Mouse (Mus musculus): ENCODE results near the gene Olfr116. TPM values are rescaled to one million over a fixed set of nuclear protein-coding genes. Genes with fewer than 3 reads are reported as not detected.

Gene Olfr116
- not detected for total RNA-seq (2021)

GRCm38 (mm10) chr17:37627009-37627408, at the start of gene Olfr116, which contains the start of gene Olfr115:
Gene Olfr116, minus strand, starts transcription at chr17:37627199.
Gene Olfr115, minus strand, starts transcription at chr17:37627109.
- intact Hi-C loops (cut with DNase I), result no loop called here
- no peak for DNase-seq (ENCODE audit: extremely low spot score in 1 of 2, low spot score in 2 of 2)

DNA sequence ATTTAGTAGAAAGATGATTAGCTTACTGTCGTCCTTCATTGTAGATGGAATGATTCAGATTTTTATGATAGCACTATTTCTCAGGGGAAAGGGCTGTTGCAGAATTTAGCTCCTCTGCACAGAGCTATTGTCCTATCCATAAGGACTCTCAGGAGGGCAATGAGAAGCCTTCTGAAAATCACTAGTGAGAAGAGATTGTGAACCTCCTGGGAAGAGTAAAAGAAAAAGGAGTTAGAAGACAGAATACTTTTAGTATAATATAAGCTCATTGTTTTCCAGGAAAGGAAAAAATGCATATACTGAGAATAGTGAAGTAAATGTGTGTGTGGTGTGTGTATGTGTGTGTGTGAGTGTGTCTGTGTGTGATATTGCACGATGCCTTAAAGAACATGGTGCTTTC, 39.7 kb upstream of the Olfr116 start, which contains the start of gene Olfr118:
Olfr118 (plus strand) TSS at position 301 of the 400 bp plus-strand sequence.
- intact Hi-C loops (cut with DNase I), result no loop called here

DNA sequence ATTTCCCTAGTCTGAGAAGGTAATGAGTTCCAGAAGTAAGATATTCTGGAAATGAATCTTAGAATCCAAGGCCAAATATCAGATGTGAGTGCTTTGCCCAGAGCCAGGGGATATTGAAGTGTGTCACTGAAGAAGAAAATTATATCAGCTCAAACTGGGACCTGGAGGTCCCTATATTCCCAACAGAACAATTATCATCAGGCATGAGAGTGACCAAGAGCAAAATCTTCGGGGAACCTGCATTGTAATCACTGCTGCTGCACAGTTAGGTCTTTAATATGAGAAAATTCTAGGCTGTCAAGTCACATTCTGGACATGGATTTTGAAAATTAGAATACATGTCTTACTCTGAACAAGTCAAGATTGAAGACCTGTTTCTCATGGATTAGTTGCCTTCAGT, 36.7 kb upstream of the Olfr116 start, which contains the start of gene Olfr117:
Olfr117 (minus strand) TSS at position 101 of the 400 bp plus-strand sequence.
- intact Hi-C loops (cut with DNase I), result no loop called here
- DNase-seq (ENCODE audit: extremely low spot score in 1 of 2, low spot score in 2 of 2), result no peak

More for the DNA sequence above, 39.7 kb upstream of the Olfr116 start, which contains the start of gene Olfr118:
- DNase-seq (ENCODE audit: extremely low spot score in 1 of 2, low spot score in 2 of 2), result no peak

- intact Hi-C loops (cut with DNase I), result no loop called here
- no peak for DNase-seq (ENCODE audit: extremely low spot score in 1 of 2, low spot score in 2 of 2)
These were observed 34.4 kb downstream of the Olfr116 start, which contains the start of gene Olfr114 for GRCm38 (mm10) chr17:37592643-37593042. Gene Olfr114, minus strand, starts transcription at chr17:37592743.

DNA sequence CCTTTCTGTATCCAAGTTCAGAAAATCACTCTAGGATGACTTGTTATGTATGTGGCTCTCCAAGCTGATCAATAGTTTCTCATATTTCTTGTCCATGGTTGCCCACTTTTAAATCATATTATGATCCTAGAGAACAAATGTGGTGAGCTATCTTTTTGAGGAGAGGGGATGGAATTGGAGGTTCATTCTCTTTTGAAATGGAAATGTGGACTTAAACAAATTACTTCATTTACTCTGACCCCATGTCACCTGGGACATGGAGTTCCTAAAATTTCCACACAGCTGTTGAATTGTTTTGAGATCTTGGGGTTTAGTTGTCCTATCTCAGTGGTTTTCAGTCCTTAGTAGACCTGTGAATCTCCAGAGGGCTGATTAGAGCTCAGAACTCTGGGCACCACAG, 49.4 kb downstream of the Olfr116 start, which contains the start of gene Olfr113:
Olfr113 (minus strand) TSS at position 101 of the 400 bp plus-strand sequence.
- intact Hi-C loops (cut with DNase I), result no loop called here
- no peak for DNase-seq (ENCODE audit: extremely low spot score in 1 of 2, low spot score in 2 of 2)

Other genes starting within 250 kb of the Olfr116 start
- gene Olfr105-ps, start 248.2 kb downstream of the Olfr116 start, total RNA-seq (2021), result not detected
- gene Olfr106-ps, start 236.8 kb downstream of the Olfr116 start, total RNA-seq (2021), result not detected
- under 1 TPM in 1 of 2 experiments, not detected in 1; 0.11 TPM for gene Olfr107, start 228.0 kb downstream of the Olfr116 start, total RNA-seq (2021)
- gene Olfr108, start 181.7 kb downstream of the Olfr116 start, total RNA-seq (2021), result not detected
- not detected for gene Olfr109, start 168.3 kb downstream of the Olfr116 start, total RNA-seq (2021)
- gene H2-M2, start 143.6 kb downstream of the Olfr116 start, total RNA-seq (2021), result not detected
- gene Olfr110, start 134.7 kb downstream of the Olfr116 start, total RNA-seq (2021), result not detected
- not detected for gene Olfr111, start 119.2 kb downstream of the Olfr116 start, total RNA-seq (2021)
- gene Olfr112, start 57.7 kb downstream of the Olfr116 start, total RNA-seq (2021), result not detected
- gene Olfr113, start 49.5 kb downstream of the Olfr116 start, total RNA-seq (2021), result not detected
- gene Olfr114, start 34.5 kb downstream of the Olfr116 start, total RNA-seq (2021), result not detected
- gene Olfr115, start 90 bp downstream of the Olfr116 start, total RNA-seq (2021), result not detected
- not detected for gene Olfr117, start 36.6 kb upstream of the Olfr116 start, total RNA-seq (2021)
- gene Olfr118, start 39.8 kb upstream of the Olfr116 start, total RNA-seq (2021), result not detected
- gene Olfr119, start 69.4 kb upstream of the Olfr116 start, total RNA-seq (2021), result not detected
- not detected for gene Olfr120, start 94.6 kb upstream of the Olfr116 start, total RNA-seq (2021)
- not detected for gene Olfr121, start 121.7 kb upstream of the Olfr116 start, total RNA-seq (2021)
- gene Olfr122, start 141.4 kb upstream of the Olfr116 start, total RNA-seq (2021), result not detected
- not detected for gene Olfr123, start 166.3 kb upstream of the Olfr116 start, total RNA-seq (2021)
- not detected for gene Olfr124, start 172.7 kb upstream of the Olfr116 start, total RNA-seq (2021)
- not detected for gene Olfr125, start 205.8 kb upstream of the Olfr116 start, total RNA-seq (2021)
- gene Olfr126, start 220.3 kb upstream of the Olfr116 start, total RNA-seq (2021), result not detected

All from left cerebral cortex, postnatal 10 days (tissue).